Mouse (Mus musculus) liver, embryonic 13.5 days (tissue): ENCODE results near the gene Casp8ap2. TPM values are rescaled to one million over a fixed set of nuclear protein-coding genes. Genes with fewer than 3 reads are reported as not detected.
A peak's percentile ranks its signal among the peaks of the same experiment; 100 is the strongest.

ENCODE experiments used
- ATAC-seq: fragments of 200-750 bp; cut with Nextera tagmentation; 2 replicates; pipeline ENCODE4 v1.8.0; 2017; ENCODE audit warnings: low read depth, mild to moderate bottlenecking, moderate number of reproducible peaks, moderate library complexity
- DNase-seq: peaks from one replicate; pipeline ENCODE4 v3.0.0; 2022
- H3K27ac ChIP-seq: fragments of 300-500 bp; sonication (generic); 2 replicates; pipeline ENCODE4 v1.5.1; 2015; ENCODE audit warnings: moderate library complexity, mild to moderate bottlenecking, inconsistent platforms
- H3K27me3 ChIP-seq: fragments of 300-500 bp; sonication (generic); 2 replicates; pipeline ENCODE4 v1.6.1; 2015; ENCODE audit warnings: mild to moderate bottlenecking, inconsistent platforms
- H3K36me3 ChIP-seq: fragments of 300-500 bp; sonication (generic); 2 replicates; pipeline ENCODE4 v1.6.1; 2015; ENCODE audit warnings: mild to moderate bottlenecking, inconsistent platforms
- H3K4me1 ChIP-seq: fragments of 300-500 bp; sonication (generic); replicated peaks from 2 replicates; pipeline ENCODE4 v1.6.1; 2015; ENCODE audit warnings: inconsistent platforms
- H3K4me2 ChIP-seq: fragments of 300-500 bp; sonication (generic); 2 replicates; pipeline ENCODE4 v1.6.1; 2015; ENCODE audit warnings: inconsistent platforms, mild to moderate bottlenecking, moderate library complexity
- H3K4me3 ChIP-seq: fragments of 300-500 bp; sonication (generic); replicated peaks from 2 replicates; pipeline ENCODE4 v1.5.1; 2015; ENCODE audit warnings: mild to moderate bottlenecking, inconsistent platforms
- H3K9ac ChIP-seq: fragments of 300-500 bp; sonication (generic); 2 replicates; pipeline ENCODE4 v1.6.1; 2015; ENCODE audit warnings: mild to moderate bottlenecking, inconsistent platforms
- H3K9me3 ChIP-seq: fragments of 300-500 bp; sonication (generic); replicated peaks from 2 replicates; pipeline ENCODE4 v1.6.1; 2016; ENCODE audit warnings: inconsistent platforms
- WGBS: fragments of 180-500 bp; shearing (Covaris S2); methylation state at CpG from one replicate; pipeline ENCODE4 v1.1.7; 2015; ENCODE audit not compliant: insufficient replicate concordance; 5-methylcytosine and 5-hydroxymethylcytosine counted together
- polyA plus RNA-seq: library from polyadenylated mRNA; unstranded; fragments of >200 nt; fragmentation: Nextera tagmentation; extraction: Ambion mirVana; gene quantifications from 2 replicates; pipeline ENCODE4 v1.2.1, GENCODE M21; 2015

Casp8ap2 gene
- polyA plus RNA-seq, 1 experiment from 2014 or later = 37.9 TPM

DNA sequence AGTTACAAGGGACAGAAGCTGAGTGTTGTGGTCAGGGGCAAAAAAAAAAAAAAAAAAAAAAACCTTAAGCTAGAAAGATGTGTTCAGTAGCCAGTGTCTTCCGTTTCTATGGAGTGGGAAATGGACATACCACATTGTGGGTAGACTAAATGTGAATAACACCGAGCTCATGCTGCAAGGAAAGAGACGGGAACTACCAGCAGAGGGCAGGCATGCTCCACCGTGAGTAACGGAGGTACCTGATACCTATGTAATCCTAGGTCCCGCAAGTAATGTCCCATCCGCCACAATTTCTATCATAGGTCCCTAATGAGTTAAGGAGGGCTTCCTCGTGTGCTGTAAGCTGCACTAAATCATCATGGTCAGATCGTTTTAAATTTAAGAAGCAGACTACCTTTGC, 28.7 kb upstream of the Casp8ap2 start:
- 6% methylated on average over 9 of the region's 9 CpGs for WGBS
- no peak overlapping the region for H3K9ac ChIP-seq
- no peak overlapping the region for H3K4me3 ChIP-seq
- no peaks in the 10 kb centered on the region; the same call in 1 of the 2 replicates for H3K4me1 ChIP-seq
- no peaks in the 10 kb centered on the region for H3K27me3 ChIP-seq
- ATAC-seq (no peak), DNase-seq (peak; percentile 34)
- H3K36me3 ChIP-seq = no peaks in the 10 kb centered on the region
- no peaks in the 10 kb centered on the region for H3K9me3 ChIP-seq
- H3K4me2 ChIP-seq = no peak overlapping the region
- no peak overlapping the region for H3K27ac ChIP-seq

DNA sequence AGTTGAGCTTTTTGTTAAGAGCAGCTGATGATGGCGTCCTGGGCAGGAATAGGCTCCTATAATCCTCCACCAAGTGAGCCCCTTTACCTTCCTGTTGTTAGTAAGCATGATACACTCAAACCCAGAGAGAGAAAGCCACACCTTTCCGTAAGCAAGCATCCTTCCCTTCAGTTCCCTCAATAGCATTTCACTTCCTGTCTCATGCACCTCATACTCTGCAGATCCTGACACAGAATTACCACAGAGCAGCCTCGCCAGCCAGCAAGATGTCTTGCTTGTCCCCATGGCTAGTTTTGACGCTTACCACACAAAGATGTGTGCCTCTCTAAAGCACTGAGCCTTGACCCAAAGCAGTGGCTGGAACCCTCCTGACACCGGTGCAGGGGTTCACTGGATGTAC, 27.7 kb upstream of the Casp8ap2 start:
- no peaks in the 10 kb centered on the region for H3K27me3 ChIP-seq
- no peaks in the 10 kb centered on the region for H3K9me3 ChIP-seq
- H3K4me3 ChIP-seq = no peak overlapping the region
- no peaks in the 10 kb centered on the region for H3K4me1 ChIP-seq
- H3K4me2 ChIP-seq = no peak overlapping the region
- 57% methylated on average over 5 of the region's 5 CpGs for WGBS
- no peaks in the 10 kb centered on the region for H3K36me3 ChIP-seq
- no peak overlapping the region for H3K9ac ChIP-seq
- H3K27ac ChIP-seq = no peak overlapping the region
- ATAC-seq = no peak
- DNase-seq = no peak

DNA sequence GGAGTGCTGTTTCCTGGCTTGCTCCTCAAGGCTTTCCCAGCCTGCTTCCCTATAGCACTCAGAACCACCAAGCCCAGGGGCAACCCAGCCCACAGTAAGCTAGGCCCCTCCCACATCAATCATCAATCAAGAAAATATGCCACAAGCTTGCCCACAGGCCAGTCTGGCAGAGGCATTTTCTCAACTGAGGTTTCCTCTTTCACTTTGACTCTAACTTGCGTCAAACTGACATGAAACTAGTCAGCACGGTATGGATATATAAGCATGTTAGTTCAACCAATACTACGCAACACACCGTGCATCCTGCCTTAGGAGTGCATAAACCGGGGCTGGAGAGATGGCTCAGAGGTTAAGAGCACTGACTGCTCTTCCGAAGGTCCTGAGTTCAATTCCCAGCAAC, 27.0 kb upstream of the Casp8ap2 start:
- no peak for DNase-seq
- H3K4me2 ChIP-seq = no peak overlapping the region
- no peak overlapping the region for H3K9ac ChIP-seq
- H3K36me3 ChIP-seq = no peaks in the 10 kb centered on the region
- WGBS = 63% methylated on average over 6 of the region's 6 CpGs
- no peaks in the 10 kb centered on the region for H3K9me3 ChIP-seq
- no peaks in the 10 kb centered on the region for H3K4me1 ChIP-seq
- no peak overlapping the region for H3K4me3 ChIP-seq
- no peaks in the 10 kb centered on the region for H3K27me3 ChIP-seq
- no peak overlapping the region for H3K27ac ChIP-seq
- no peak for ATAC-seq

DNA sequence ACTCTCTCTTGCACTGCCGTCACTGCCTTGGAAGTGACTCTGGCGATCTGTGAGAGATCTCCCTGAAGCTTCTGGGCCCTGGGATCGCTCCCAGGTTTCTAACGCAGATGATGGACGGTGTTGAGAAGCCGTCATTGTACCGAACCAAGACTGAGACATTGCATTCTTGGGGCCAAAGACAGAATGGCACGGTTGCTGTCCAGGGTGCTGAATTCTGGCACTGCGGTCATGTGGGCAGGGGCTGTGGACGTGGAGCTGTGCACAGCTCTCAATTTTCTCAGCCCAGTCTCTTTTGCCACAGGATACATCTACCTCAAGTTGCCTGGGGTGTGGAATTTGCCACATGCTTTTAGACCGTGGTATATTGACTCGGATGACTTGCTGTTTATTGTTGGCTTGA, 14.1 kb upstream of the Casp8ap2 start:
- Histone ChIP-seq H3K4me2 (no peak overlapping the region), H3K4me1 (no peaks in the 10 kb centered on the region), H3K4me3 (no peak overlapping the region), H3K9ac (no peak overlapping the region), H3K27ac (no peak overlapping the region), H3K36me3 (no peaks in the 10 kb centered on the region), H3K27me3 (no peaks in the 10 kb centered on the region), H3K9me3 (no peaks in the 10 kb centered on the region)
- DNase-seq = peak; percentile 22
- no peak for ATAC-seq
- 25% methylated on average over 12 of the region's 12 CpGs for WGBS

DNA sequence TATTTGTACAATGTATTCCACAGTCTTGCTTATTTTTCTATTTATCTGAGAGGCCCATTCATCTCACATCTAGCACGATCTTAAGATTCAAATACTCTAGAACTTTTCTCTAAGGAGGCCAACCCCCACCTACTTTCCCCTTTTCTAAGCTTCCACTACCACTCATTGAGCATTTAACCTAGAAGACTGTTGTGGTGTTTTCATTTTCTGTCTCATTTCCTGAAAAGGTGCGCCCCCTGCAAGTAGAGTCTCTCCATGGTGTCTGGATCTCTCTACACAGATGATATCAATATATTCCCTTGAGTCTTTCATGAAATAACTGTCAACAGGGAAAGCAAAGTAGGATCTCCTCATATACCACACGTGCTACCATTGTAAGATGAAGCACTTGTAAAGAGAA, 12.6 kb upstream of the Casp8ap2 start, which contains the start of gene Gja10:
Gja10 (minus strand) TSS at position 101 of the 400 bp plus-strand sequence.
- H3K4me1 ChIP-seq = no peaks in the 10 kb centered on the region
- H3K27me3 ChIP-seq = no peaks in the 10 kb centered on the region
- H3K4me3 ChIP-seq = no peak within 1 kb of the TSS
- H3K9ac ChIP-seq = no peak within 1 kb of the TSS
- no peaks in the 10 kb centered on the region for H3K36me3 ChIP-seq
- no peak within 1 kb of the TSS for H3K4me2 ChIP-seq
- WGBS = 39% methylated on average over 3 of the region's 3 CpGs
- DNase-seq (no peak), ATAC-seq (no peak)
- H3K9me3 ChIP-seq = no peaks in the 10 kb centered on the region
- H3K27ac ChIP-seq = no peak within 1 kb of the TSS

DNA sequence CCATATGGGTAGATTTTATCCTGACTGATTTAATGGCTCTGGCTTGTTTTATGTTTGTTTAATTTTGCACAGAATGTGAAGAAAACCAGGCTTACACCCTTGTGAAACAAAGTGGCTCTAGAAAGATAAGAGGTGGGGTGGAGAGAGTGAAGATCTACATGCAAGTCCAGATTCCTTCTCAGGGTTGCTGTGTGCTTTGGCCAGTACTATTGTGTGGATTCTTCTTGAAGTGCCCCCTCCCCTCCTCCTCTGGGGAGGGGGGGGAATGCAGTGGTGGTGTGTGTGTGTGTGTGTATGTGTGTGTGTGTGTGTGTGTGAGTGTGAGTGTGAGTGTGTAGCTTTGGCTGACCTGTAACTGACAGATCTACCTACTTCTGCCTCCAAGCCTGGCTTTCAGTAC, 6.4 kb downstream of the Casp8ap2 start:
- H3K27me3 ChIP-seq = no peaks in the 10 kb centered on the region
- H3K9me3 ChIP-seq = no peaks in the 10 kb centered on the region
- no peak overlapping the region for H3K4me2 ChIP-seq
- H3K4me3 ChIP-seq = no peak overlapping the region
- peaks cover 27% of the 10 kb centered on the region for H3K4me1 ChIP-seq
- H3K9ac ChIP-seq = no peak overlapping the region
- no peak for DNase-seq
- H3K36me3 ChIP-seq = peaks cover 24% of the 10 kb centered on the region
- ATAC-seq = no peak
- no peak overlapping the region for H3K27ac ChIP-seq

DNA sequence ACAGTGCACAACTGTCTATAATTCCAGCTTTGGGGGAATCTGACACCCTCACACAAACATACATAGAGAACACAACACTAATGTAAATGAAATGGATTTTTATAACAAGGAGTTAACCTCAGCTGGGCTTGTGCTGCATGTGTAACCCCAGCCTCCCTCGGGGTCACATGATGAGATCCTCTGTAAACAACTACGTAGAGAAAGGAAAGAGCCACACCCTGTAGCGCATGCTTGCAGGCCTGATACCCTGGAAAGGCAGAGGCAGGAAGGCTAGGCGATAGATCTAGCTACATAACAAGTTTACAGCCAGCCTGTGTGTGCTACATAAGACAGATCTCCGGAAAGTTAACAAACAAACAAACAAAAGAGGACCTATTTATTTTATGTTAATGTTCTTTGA, 36.4 kb downstream of the Casp8ap2 start:
- Histone ChIP-seq H3K27ac (no peak overlapping the region), H3K9ac (no peak overlapping the region), H3K4me2 (no peak overlapping the region), H3K36me3 (peaks cover 48% of the 10 kb centered on the region), H3K4me1 (peaks cover 7% of the 10 kb centered on the region), H3K9me3 (no peaks in the 10 kb centered on the region), H3K4me3 (no peak overlapping the region), H3K27me3 (no peaks in the 10 kb centered on the region)
- ATAC-seq (peak; percentile 74), DNase-seq (peak; percentile 50)
- WGBS = 35% methylated on average over 5 of the region's 5 CpGs

DNA sequence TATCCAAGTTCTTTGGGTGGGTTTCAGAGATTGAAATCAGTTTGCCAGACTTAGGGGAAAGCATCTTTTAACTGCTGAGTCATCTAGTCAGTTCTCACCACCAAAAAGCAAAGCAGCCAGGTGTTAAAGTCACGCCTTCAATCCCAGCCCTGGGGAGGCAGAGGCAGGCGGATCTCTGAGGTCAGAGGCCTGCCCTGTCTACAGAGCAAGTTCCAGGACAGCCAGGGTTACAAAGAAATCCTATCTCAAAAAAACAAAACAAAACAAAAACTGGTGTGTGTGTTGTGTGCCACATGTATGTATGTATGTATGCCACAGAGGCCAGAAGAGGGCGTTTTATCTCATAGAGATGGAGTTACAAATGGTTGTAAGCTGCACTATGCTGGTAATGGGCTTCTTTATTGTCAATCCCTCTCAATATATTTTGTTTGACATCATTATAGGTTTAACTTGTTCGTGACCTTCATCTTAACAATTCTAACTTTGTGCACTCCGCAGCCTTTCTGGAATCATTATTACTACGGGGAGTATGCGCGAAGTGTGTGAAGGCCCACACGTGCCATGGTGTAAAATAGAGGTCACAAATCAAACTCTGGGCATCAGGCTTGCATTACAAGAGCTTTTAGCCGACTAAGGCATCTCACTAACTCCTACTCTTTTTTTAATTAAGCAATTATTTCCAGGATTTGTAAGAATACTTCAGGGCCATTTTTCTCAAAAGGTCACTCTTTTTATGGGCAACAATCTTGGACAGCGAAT, 41.1 kb downstream of the Casp8ap2 start:
- H3K9ac ChIP-seq = peak overlapping the region; percentile 82
- no peak for ATAC-seq
- H3K36me3 ChIP-seq = peaks cover 18% of the 10 kb centered on the region
- H3K4me3 ChIP-seq = peak overlapping the region; percentile 93
- peak overlapping the region; percentile 77 for H3K27ac ChIP-seq
- DNase-seq = peak; percentile 1
- H3K9me3 ChIP-seq = no peaks in the 10 kb centered on the region
- H3K27me3 ChIP-seq = no peaks in the 10 kb centered on the region
- WGBS = 52% methylated on average over 11 of the region's 11 CpGs
- H3K4me2 ChIP-seq = peak overlapping the region; percentile 86
- peaks cover 23% of the 10 kb centered on the region for H3K4me1 ChIP-seq

DNA sequence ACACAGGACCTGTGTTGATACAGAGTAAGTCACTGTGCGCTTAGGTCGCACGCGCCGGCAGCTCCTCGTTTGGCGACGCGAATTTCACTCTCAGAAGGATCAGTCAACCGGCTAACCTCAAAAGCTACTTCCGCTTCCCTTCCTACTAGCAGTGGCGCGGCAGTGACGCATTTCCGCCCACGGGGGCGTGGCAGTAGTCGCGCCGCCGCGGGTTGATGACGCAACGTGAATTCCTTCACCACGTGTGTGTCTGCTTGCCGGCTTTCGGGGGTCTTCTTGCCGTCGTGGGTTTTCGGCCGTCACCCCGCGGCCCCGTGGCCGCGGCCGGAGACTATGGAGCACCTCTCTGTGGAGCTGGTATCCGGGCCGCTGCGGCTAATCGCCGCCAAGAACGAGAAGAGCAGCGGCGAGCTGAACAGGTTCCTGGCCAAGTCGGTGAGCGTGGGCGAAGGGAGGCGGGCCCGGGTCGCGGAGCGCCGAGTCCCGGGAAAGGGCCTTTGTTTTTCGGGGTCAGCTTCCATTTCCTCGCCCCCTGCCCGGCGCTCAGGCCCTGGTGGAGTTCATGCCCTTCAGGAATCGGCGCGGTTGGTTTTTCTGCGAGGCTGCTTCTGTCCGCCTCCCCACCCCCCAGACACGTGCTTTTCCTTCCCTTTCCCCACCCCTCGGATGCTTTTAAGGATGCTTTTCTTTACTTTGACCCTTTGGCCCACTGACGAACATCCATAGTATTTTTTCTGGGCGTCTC, 41.8 kb downstream of the Casp8ap2 start, which contains the start of gene Mdn1:
Mdn1 (plus strand) TSS at position 202 of the 745 bp plus-strand sequence.
- H3K27me3 ChIP-seq = no peaks in the 10 kb centered on the region
- H3K9me3 ChIP-seq = no peaks in the 10 kb centered on the region
- H3K36me3 ChIP-seq = peaks cover 14% of the 10 kb centered on the region
- H3K9ac ChIP-seq = peak within 1 kb of the TSS; percentile 82
- peak; percentile 83 for ATAC-seq
- peaks cover 23% of the 10 kb centered on the region for H3K4me1 ChIP-seq
- H3K4me3 ChIP-seq = peak within 1 kb of the TSS; percentile 93
- H3K27ac ChIP-seq = peak within 1 kb of the TSS; percentile 77
- peak within 1 kb of the TSS; percentile 86 for H3K4me2 ChIP-seq
- DNase-seq = peak; percentile 83
- under 1% methylated on average over 68 of the region's 68 CpGs for WGBS

DNA sequence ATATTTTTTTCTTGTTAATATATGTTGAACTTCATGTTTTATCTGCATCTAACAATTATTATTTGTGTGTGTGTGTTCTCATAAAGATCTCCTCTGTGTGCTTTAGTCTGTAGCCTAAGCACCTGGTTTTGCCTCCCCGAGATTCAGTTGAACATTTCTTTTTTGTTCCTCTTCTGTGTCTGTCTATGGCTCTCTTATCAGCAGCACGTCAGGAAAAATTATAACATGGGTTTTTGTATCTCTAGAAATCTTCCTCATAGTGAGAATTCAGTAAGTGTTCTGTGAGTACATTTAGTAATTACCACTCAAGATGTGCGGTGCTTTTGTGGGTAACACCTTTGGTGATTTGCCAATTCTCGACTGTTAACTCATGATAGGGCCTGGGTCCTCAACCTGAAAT, 50.6 kb downstream of the Casp8ap2 start:
- Histone ChIP-seq H3K9me3 (no peaks in the 10 kb centered on the region), H3K36me3 (peaks cover 58% of the 10 kb centered on the region), H3K4me3 (no peak overlapping the region), H3K9ac (no peak overlapping the region), H3K27me3 (no peaks in the 10 kb centered on the region), H3K4me1 (no peaks in the 10 kb centered on the region), H3K27ac (no peak overlapping the region), H3K4me2 (no peak overlapping the region)
- DNase-seq (no peak), ATAC-seq (no peak)
- WGBS = 62% methylated on average over 4 of the region's 4 CpGs

DNA sequence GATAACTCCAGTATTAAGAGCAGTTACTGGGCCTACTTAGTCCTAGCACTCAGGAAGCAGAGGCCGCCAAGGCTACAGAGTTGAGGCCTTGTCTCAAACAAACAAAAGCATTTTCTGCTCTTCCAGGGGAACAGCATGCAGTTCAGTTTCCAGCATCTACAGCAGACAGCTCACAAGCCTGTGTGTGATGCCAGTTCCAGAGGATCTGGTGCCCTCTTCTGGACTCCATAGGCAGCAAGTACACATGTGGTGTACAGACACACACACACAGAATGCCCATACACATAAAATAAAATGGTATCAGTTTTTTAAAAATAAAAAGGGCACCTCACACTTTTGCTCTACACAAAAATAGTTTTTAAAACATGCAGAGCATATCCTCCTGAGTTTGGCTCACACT, 53.0 kb downstream of the Casp8ap2 start:
- Histone ChIP-seq H3K36me3 (peaks cover 79% of the 10 kb centered on the region), H3K9ac (no peak overlapping the region), H3K27me3 (no peaks in the 10 kb centered on the region), H3K4me2 (no peak overlapping the region), H3K4me1 (no peaks in the 10 kb centered on the region), H3K27ac (no peak overlapping the region), H3K4me3 (no peak overlapping the region), H3K9me3 (no peaks in the 10 kb centered on the region)
- ATAC-seq = no peak
- WGBS = 77% methylated on average over 1 of the region's 1 CpGs
- DNase-seq = no peak
